Mouse (Mus musculus) liver, embryonic 14.5 days (tissue): ENCODE measurements around the gene Max. TPM values are rescaled to one million over a fixed set of nuclear protein-coding genes. Genes with fewer than 3 reads are reported as not detected.

Source experiments
- ATAC-seq: fragments of 200-750 bp; cut with Nextera tagmentation; 2 replicates; pipeline ENCODE4 v1.8.0; 2017; ENCODE audit warnings: moderate number of reproducible peaks, mild to moderate bottlenecking, moderate library complexity; ENCODE audit not compliant: insufficient read depth
- DNase-seq, 3 experiments: peaks; one replicate each; pipeline ENCODE4 v3.0.0-alpha.2; 2012 to 2013; ENCODE audit warnings: low read depth in 3 of 3, low spot score in 3 of 3
- H3K27ac ChIP-seq: fragments of 300-500 bp; sonication (generic); 2 replicates; pipeline ENCODE4 v1.5.1; 2014; ENCODE audit warnings: moderate library complexity, mild to moderate bottlenecking, control low read depth, inconsistent platforms
- H3K27me3 ChIP-seq: fragments of 300-500 bp; sonication (generic); 2 replicates; pipeline ENCODE4 v1.6.1; 2014; ENCODE audit warnings: mild to moderate bottlenecking, low read length, moderate library complexity; ENCODE audit not compliant: control insufficient read depth, insufficient read depth
- H3K36me3 ChIP-seq: fragments of 300-500 bp; sonication (generic); replicated peaks from 2 replicates; pipeline ENCODE4 v1.6.1; 2014; ENCODE audit warnings: low read depth; ENCODE audit not compliant: control insufficient read depth, insufficient read depth
- H3K4me1 ChIP-seq, 2 experiments: fragments of 200-500 bp in 1 of 2; fragments of 300-500 bp in 1 of 2; sonication (generic) in 1 of 2; replicated peaks; 2 replicates each; pipeline ENCODE4 v1.6.1; 2012 to 2014; ENCODE audit warnings: antibody characterized with exemption in 1 of 2, inconsistent platforms in 1 of 2, low read length in 1 of 2; ENCODE audit not compliant: control insufficient read depth in 2 of 2, insufficient read depth in 2 of 2
- H3K4me2 ChIP-seq: fragments of 300-500 bp; sonication (generic); 2 replicates; pipeline ENCODE4 v1.6.1; 2014; ENCODE audit warnings: low read depth, mild to moderate bottlenecking, control low read depth, moderate library complexity
- H3K4me3 ChIP-seq, 2 experiments: fragments of 200-500 bp in 1 of 2; fragments of 300-500 bp in 1 of 2; sonication (generic) in 1 of 2; 2 replicates each; pipeline ENCODE4 v1.5.1; 2012 to 2014; ENCODE audit warnings: low read depth in 2 of 2, low read length in 2 of 2, mild to moderate bottlenecking in 2 of 2, control low read depth in 1 of 2, inconsistent platforms in 1 of 2, moderate library complexity in 1 of 2; ENCODE audit not compliant: insufficient read depth in 1 of 2
- H3K9ac ChIP-seq: fragments of 300-500 bp; sonication (generic); replicated peaks from 2 replicates; pipeline ENCODE4 v1.6.1; 2014; ENCODE audit warnings: mild to moderate bottlenecking, control low read depth, moderate library complexity
- H3K9me3 ChIP-seq: fragments of 300-500 bp; sonication (generic); 2 replicates; pipeline ENCODE4 v1.6.1; 2016; ENCODE audit warnings: low read length, mixed read lengths; ENCODE audit not compliant: control insufficient read depth
- CTCF ChIP-seq: IDR thresholded peaks from 2 replicates; pipeline ENCODE4 v1.5.1; 2016; ENCODE audit warnings: antibody characterized with exemption, low read depth, control low read depth
- EP300 ChIP-seq: IDR thresholded peaks from 2 replicates; pipeline ENCODE4 v1.6.1; 2016; ENCODE audit warnings: antibody characterized with exemption, low read depth
- WGBS: fragments of 180-500 bp; shearing (Covaris S2); extraction: QIAGEN DNeasy Blood & Tissue Kit; methylation state at CpG from one replicate; pipeline ENCODE4 v1.1.7; 2014; ENCODE audit not compliant: insufficient replicate concordance; 5-methylcytosine and 5-hydroxymethylcytosine counted together
- polyA plus RNA-seq, 2 experiments: library from polyadenylated mRNA; depleted of rRNA in 1 of 2; stranded (reverse) in 1 of 2; unstranded in 1 of 2; fragments of >200 nt; fragmentation: Nextera tagmentation in 1 of 2; extraction: Ambion mirVana in 1 of 2; gene quantifications; 2 replicates each; pipeline versions ENCODE4 v1.2.1 to v1.2.3; 2012 to 2014

The Max gene
- polyA plus RNA-seq, 2 experiments: 26.2 to 27.5 TPM

DNA sequence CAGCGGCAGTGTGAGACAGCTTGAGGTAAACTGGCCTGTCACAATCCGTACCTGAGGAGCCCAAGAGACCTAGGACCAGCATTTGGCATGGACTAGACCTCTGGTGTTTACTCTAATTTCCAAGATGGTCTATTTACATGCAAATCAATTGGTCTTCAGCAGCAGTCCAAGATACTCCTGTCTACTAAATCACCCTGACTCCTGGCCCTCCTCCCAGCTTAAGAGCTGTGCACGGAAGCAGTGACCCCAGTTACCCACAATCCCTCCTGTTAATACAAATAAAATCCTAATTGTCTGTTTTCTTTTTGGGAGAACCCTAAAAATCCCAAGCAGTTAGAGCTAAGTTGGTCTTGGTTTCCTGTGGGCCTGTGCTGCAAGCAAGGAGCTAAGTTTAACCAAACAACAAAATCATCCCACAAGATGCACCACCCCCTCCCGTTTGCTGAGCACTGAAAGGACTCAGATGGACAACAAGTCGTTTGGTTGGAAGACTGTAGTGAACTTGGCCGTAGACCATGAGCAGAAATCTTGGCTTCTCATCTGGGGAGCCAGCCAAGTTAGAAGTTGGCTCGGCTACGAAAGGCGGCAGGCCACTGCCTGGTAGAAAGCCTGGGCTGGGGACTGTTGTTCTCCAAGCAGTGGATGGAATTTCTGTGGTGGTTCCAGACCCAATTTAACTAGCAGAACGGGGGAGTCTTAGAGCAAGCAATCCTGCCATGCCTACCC lies 7.1 kb downstream of the Max start:
- Histone ChIP-seq H3K9me3 (no peaks in the 10 kb centered on the region), H3K4me1 (peaks cover 4 to 19% of the 10 kb centered on the region in 2 experiments), H3K27ac (no peak overlapping the region), H3K9ac (no peak overlapping the region), H3K4me3 (no peak overlapping the region), H3K4me2 (no peak overlapping the region), H3K36me3 (peaks cover 65% of the 10 kb centered on the region), H3K27me3 (no peaks in the 10 kb centered on the region)
- TF ChIP-seq EP300 (no peak), CTCF (no peak)
- DNase-seq (no peak), ATAC-seq (no peak)
- 83% methylated on average over 10 of the region's 10 CpGs for WGBS

DNA sequence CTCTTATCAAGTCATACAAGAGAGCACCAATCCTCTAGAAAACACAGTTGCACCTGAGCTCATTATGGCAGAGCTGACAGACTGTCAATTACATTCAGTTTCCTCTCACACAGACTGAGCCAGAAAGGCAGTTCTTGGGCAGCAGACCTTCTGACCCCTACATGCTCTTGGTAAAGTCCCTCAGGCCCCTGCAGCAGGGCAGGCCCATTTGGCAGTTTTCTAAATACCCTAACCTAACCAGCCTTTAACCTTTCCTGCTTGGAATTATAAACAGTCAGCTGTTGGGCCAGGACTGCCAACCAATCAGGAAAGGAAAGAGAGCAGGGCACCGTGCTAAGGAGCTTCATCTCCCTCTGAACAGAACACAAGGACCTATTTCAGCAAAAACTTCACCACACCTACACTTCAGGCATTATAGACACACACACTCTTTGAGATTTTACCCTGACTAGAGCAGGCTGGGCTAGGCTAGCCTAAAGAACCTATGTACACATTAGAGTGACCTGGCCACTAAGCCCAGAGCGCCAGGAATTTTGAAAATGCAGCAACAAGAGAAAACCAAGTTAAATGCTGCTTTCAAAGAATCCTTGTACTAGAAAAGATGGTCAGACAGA lies 8.1 kb downstream of the Max start:
- Histone ChIP-seq H3K36me3 (peaks cover 67% of the 10 kb centered on the region), H3K9ac (no peak overlapping the region), H3K4me1 (peaks cover 12 to 18% of the 10 kb centered on the region in 2 experiments), H3K4me2 (no peak overlapping the region), H3K4me3 (no peak overlapping the region), H3K27ac (no peak overlapping the region), H3K27me3 (no peaks in the 10 kb centered on the region), H3K9me3 (no peaks in the 10 kb centered on the region)
- no peak for DNase-seq
- no peak for TF ChIP-seq EP300
- TF ChIP-seq CTCF: no peak
- WGBS: 81% methylated on average over 2 of the region's 2 CpGs
- ATAC-seq: no peak

DNA sequence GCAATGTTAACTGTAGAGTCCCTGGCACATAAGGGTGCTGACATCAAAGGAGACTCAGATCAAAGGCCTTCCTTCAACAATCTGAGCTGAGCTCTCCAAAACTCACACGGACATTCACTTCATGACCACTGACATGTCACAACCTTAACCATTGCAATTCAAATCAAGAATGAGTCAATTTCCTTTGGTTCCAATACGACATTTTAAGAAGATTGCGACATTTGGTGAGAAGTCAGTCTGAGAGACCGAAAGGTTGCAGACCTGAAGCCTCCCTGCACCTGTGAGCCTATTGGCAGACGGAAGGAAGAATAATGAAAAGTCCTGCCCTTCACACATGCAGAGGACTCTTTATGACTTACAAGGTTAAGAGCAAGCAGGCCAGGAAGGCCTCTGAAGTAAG lies 11.7 kb downstream of the Max start:
- no peaks in the 10 kb centered on the region for H3K9me3 ChIP-seq
- no peak overlapping the region for H3K27ac ChIP-seq
- no peaks in the 10 kb centered on the region for H3K27me3 ChIP-seq
- no peak overlapping the region for H3K4me3 ChIP-seq
- TF ChIP-seq CTCF: no peak
- H3K36me3 ChIP-seq: peaks cover 70% of the 10 kb centered on the region
- no peak overlapping the region for H3K9ac ChIP-seq
- WGBS: 78% methylated on average over 5 of the region's 5 CpGs
- ATAC-seq: no peak
- no peak overlapping the region for H3K4me2 ChIP-seq
- DNase-seq: no peak
- H3K4me1 ChIP-seq: peaks cover 23 to 29% of the 10 kb centered on the region in 2 experiments

GRCm38 (mm10) chr12:76948781-76949180 lies 13.2 kb downstream of the Max start:
- Histone ChIP-seq H3K27ac (no peak overlapping the region), H3K4me1 (peaks cover 23 to 25% of the 10 kb centered on the region in 2 experiments), H3K36me3 (peaks cover 76% of the 10 kb centered on the region), H3K4me2 (no peak overlapping the region), H3K9ac (no peak overlapping the region), H3K4me3 (no peak overlapping the region), H3K9me3 (no peaks in the 10 kb centered on the region), H3K27me3 (no peaks in the 10 kb centered on the region)
- ATAC-seq (peak; percentile 17; the same call in 1 of the 2 replicates), DNase-seq (no peak)
- no peak for TF ChIP-seq CTCF
- TF ChIP-seq EP300: no peak
- 42% methylated on average over 3 of the region's 3 CpGs for WGBS

GRCm38 (mm10) chr12:76948185-76948584 lies 13.8 kb downstream of the Max start:
- DNase-seq (no peak), ATAC-seq (no peak)
- Histone ChIP-seq H3K4me1 (peaks cover 20 to 23% of the 10 kb centered on the region in 2 experiments), H3K9ac (no peak overlapping the region), H3K4me3 (no peak overlapping the region), H3K4me2 (no peak overlapping the region), H3K9me3 (no peaks in the 10 kb centered on the region), H3K36me3 (peaks cover 74% of the 10 kb centered on the region), H3K27ac (no peak overlapping the region; the same call in 1 of the 2 replicates), H3K27me3 (no peaks in the 10 kb centered on the region)
- 76% methylated on average over 2 of the region's 2 CpGs for WGBS
- TF ChIP-seq CTCF (no peak), EP300 (no peak)
